Mouse (Mus musculus) CH12.LX (cell line): ENCODE measurements at regions not wholly inside any gene's neighbourhood (a gene's known extent, or its start where the extent isn't known, plus 50 kb on each side); places are given as distances from the start of the nearest gene placed in this dataset.
A peak's percentile ranks its signal among the peaks of the same experiment; 100 is the strongest.

Source experiments
- DNase-seq: peaks from one replicate; pipeline ENCODE4 v3.0.0-alpha.2; 2013; ENCODE audit errors: extremely low read depth
- H3K27ac ChIP-seq: 2 replicates; pipeline ENCODE4 v1.5.1; 2012; ENCODE audit warnings: low read depth, mild to moderate bottlenecking, control low read depth, moderate library complexity; ENCODE audit not compliant: insufficient read depth
- H3K27me3 ChIP-seq: replicated peaks from 2 replicates; pipeline ENCODE3; 2012; ENCODE audit warnings: inconsistent platforms
- H3K36me3 ChIP-seq, 2 experiments: replicated peaks in 1 of 2; 2 replicates each; pipeline versions ENCODE3 to v1.6.1; 2012; ENCODE audit warnings: inconsistent platforms in 1 of 2, low read length in 1 of 2, mild to moderate bottlenecking in 1 of 2, mixed read lengths in 1 of 2, moderate library complexity in 1 of 2; ENCODE audit not compliant: control insufficient read depth in 1 of 2, insufficient read depth in 1 of 2
- H3K4me1 ChIP-seq, 2 experiments: 2 replicates each; pipeline ENCODE4 v1.6.1; 2012; ENCODE audit warnings: inconsistent platforms in 1 of 2, moderate library complexity in 1 of 2; ENCODE audit not compliant: insufficient read depth in 2 of 2, control insufficient read depth in 1 of 2
- H3K4me2 ChIP-seq: 2 replicates; pipeline ENCODE4 v1.6.1; 2012; ENCODE audit warnings: low read depth, mild to moderate bottlenecking, control low read depth; ENCODE audit not compliant: poor library complexity, insufficient read depth, severe bottlenecking
- H3K4me3 ChIP-seq, 3 experiments: fragments of 150-350 bp in 1 of 3; sonication (generic) in 1 of 3; replicated peaks in 1 of 3; 2 replicates each; pipeline versions ENCODE3 to v1.5.1; 2011 to 2012; ENCODE audit warnings: low read depth in 2 of 3, low read length in 2 of 3, mild to moderate bottlenecking in 2 of 3, moderate library complexity in 2 of 3, control low read depth in 1 of 3, improper control_type of control experiment in 1 of 3, inconsistent platforms in 1 of 3, mixed read lengths in 1 of 3; ENCODE audit not compliant: poor library complexity in 1 of 3
- H3K79me2 ChIP-seq: replicated peaks from 2 replicates; pipeline ENCODE4 v1.6.1; 2012; ENCODE audit warnings: mild to moderate bottlenecking, moderate library complexity; ENCODE audit not compliant: control insufficient read depth, poor library complexity, insufficient read depth, severe bottlenecking; ENCODE audit errors: extremely low read depth
- H3K9ac ChIP-seq: 2 replicates; pipeline ENCODE4 v1.6.1; 2012; ENCODE audit warnings: low read depth, mild to moderate bottlenecking, control low read depth, moderate library complexity; ENCODE audit not compliant: insufficient read depth
- H3K9me3 ChIP-seq: replicated peaks from 2 replicates; pipeline ENCODE3; 2012; ENCODE audit warnings: low read length, inconsistent platforms, mixed read lengths
- BHLHE40 ChIP-seq: IDR thresholded peaks from 2 replicates; pipeline ENCODE4 v1.6.1; 2011; ENCODE audit warnings: mild to moderate bottlenecking, low read depth, low read length, improper control_type of control experiment
- CHD1 ChIP-seq: IDR thresholded peaks from 2 replicates; pipeline ENCODE4 v1.6.1; 2012; ENCODE audit warnings: low read depth, low read length, improper control_type of control experiment, inconsistent platforms
- CHD2 ChIP-seq: IDR thresholded peaks from 2 replicates; pipeline ENCODE4 v1.6.1; 2011; ENCODE audit warnings: low read length, improper control_type of control experiment
- CTCF ChIP-seq, 2 experiments: IDR thresholded peaks in 1 of 2; conservative IDR thresholded peaks in 1 of 2; 2 replicates each; pipeline ENCODE4 v1.5.1; 2011 to 2012; ENCODE audit warnings: low read depth in 2 of 2, low read length in 2 of 2, improper control_type of control experiment in 1 of 2, inconsistent platforms in 1 of 2, mild to moderate bottlenecking in 1 of 2, moderate library complexity in 1 of 2
- E2F4 ChIP-seq: IDR thresholded peaks from 2 replicates; pipeline ENCODE4 v1.6.1; 2011; ENCODE audit warnings: low read depth, low read length, improper control_type of control experiment; ENCODE audit not compliant: insufficient replicate concordance
- ELF1 ChIP-seq: IDR thresholded peaks from 2 replicates; pipeline ENCODE4 v1.6.1; 2014; ENCODE audit warnings: low read depth, mild to moderate bottlenecking, inconsistent platforms, low read length, improper control_type of control experiment
- EP300 ChIP-seq: IDR thresholded peaks from 2 replicates; pipeline ENCODE4 v1.6.1; 2011; ENCODE audit warnings: low read length, improper control_type of control experiment
- ETS1 ChIP-seq: conservative IDR thresholded peaks from 2 replicates; pipeline ENCODE4 v1.6.1; 2012; ENCODE audit warnings: low read depth, mild to moderate bottlenecking, inconsistent platforms, low read length, improper control_type of control experiment, moderate library complexity
- GABPA ChIP-seq: IDR thresholded peaks from 2 replicates; pipeline ENCODE4 v1.6.1; 2012; ENCODE audit warnings: low read depth, low read length, improper control_type of control experiment, inconsistent platforms; ENCODE audit not compliant: insufficient replicate concordance
- HCFC1 ChIP-seq: IDR thresholded peaks from 2 replicates; pipeline ENCODE4 v1.6.1; 2012; ENCODE audit warnings: low read depth, mild to moderate bottlenecking, inconsistent platforms, low read length, improper control_type of control experiment
- IRF4 ChIP-seq: IDR thresholded peaks from 2 replicates; pipeline ENCODE4 v1.6.1; 2014; ENCODE audit warnings: low read depth, mild to moderate bottlenecking, inconsistent platforms, low read length, improper control_type of control experiment
- JUND ChIP-seq: conservative IDR thresholded peaks from 2 replicates; pipeline ENCODE4 v1.6.1; 2011; ENCODE audit warnings: low read depth, low read length, improper control_type of control experiment
- MAFK ChIP-seq: IDR thresholded peaks from 2 replicates; pipeline ENCODE4 v1.6.1; 2011; ENCODE audit warnings: low read length, improper control_type of control experiment; ENCODE audit not compliant: insufficient replicate concordance
- MAX ChIP-seq: IDR thresholded peaks from 2 replicates; pipeline ENCODE4 v1.6.1; 2011; ENCODE audit warnings: low read length, improper control_type of control experiment
- MEF2A ChIP-seq: IDR thresholded peaks from 2 replicates; pipeline ENCODE4 v1.6.1; 2014; ENCODE audit warnings: low read depth, mild to moderate bottlenecking, inconsistent platforms, low read length, improper control_type of control experiment, borderline replicate concordance
- MYC ChIP-seq: IDR thresholded peaks from 2 replicates; pipeline ENCODE4 v1.6.1; 2011; ENCODE audit warnings: low read depth, mild to moderate bottlenecking, improper control_type of control experiment, low read length
- PAX5 ChIP-seq: IDR thresholded peaks from 2 replicates; pipeline ENCODE4 v1.6.1; 2012; ENCODE audit warnings: low read length, inconsistent platforms, mixed read lengths
- POLR2AphosphoS2 ChIP-seq: IDR thresholded peaks from 2 replicates; pipeline ENCODE4 v1.6.1; 2011; ENCODE audit warnings: low read depth, low read length, improper control_type of control experiment
- RCOR1 ChIP-seq: conservative IDR thresholded peaks from 2 replicates; pipeline ENCODE4 v1.6.1; 2012; ENCODE audit warnings: low read depth, mild to moderate bottlenecking, inconsistent platforms, low read length, improper control_type of control experiment
- SMC3 ChIP-seq: IDR thresholded peaks from 2 replicates; pipeline ENCODE4 v1.6.1; 2011; ENCODE audit warnings: low read depth, low read length, improper control_type of control experiment
- TCF12 ChIP-seq: IDR thresholded peaks from 2 replicates; pipeline ENCODE4 v1.6.1; 2014; ENCODE audit warnings: low read depth, mild to moderate bottlenecking, inconsistent platforms, low read length, improper control_type of control experiment
- UBTF ChIP-seq: IDR thresholded peaks from 2 replicates; pipeline ENCODE4 v1.6.1; 2012; ENCODE audit warnings: low read depth, mild to moderate bottlenecking, inconsistent platforms, low read length, improper control_type of control experiment, moderate library complexity
- USF1 ChIP-seq: IDR thresholded peaks from 2 replicates; pipeline ENCODE4 v1.6.1; 2014; ENCODE audit warnings: low read depth, mild to moderate bottlenecking, inconsistent platforms, low read length, improper control_type of control experiment
- USF2 ChIP-seq: conservative IDR thresholded peaks from 2 replicates; pipeline ENCODE4 v1.6.1; 2011; ENCODE audit warnings: low read depth, low read length, improper control_type of control experiment
- dilution Hi-C: fragments of 300-500 bp; cut with MboI; formaldehyde crosslinking; loops from 2 replicates; pipeline ENCODE4 v1.14.3; 2020; ENCODE audit warnings: low sequenced_read_pairs; ENCODE audit not compliant: extremely low pct_unique_long_range_greater_than_20kb, extremely low pct_ligation_motif_present
- in situ Hi-C: fragments of 300-500 bp; cut with MboI; formaldehyde crosslinking; loops from 3 replicates; pipeline ENCODE4 v1.14.3; 2019; ENCODE audit warnings: low sequenced_read_pairs, low pct_ligation_motif_present, low pct_unique_long_range_greater_than_20kb, mixed read lengths

DNA sequence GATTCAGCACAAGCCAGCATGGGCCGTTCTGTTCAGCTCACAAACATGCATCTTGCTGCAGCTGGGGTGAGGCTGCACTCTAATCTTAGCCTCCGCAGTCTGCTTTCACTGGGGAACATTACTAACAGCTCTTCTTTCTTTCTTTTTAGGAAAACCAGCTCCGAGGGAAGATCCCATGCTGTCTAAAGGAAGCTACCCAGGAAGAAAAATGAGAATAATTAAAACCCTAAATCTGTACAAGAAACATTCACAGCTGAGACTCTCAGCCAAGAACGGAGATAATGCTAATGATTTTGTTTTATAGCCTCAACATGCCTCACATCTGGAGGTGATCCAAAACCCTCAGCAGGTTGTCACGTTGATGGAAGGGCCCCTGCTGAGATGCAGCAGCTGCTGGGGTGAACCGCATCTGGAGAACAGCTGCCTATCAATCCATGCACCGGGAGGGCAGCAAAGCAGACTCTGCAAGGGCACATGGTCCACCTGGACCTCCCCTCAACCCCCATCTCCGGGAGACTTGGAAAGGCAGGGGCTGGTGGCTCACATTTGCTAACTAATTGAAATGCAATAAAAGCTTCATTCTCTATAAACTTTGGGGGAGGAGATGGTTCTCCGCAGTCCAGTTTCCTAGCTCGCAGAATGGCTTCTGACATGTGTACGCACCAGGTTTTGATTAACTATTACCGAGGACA, 359.3 kb downstream of the Synb start:
- no peak overlapping the region for H3K4me2 ChIP-seq
- dilution Hi-C loops = no loop called here

DNA sequence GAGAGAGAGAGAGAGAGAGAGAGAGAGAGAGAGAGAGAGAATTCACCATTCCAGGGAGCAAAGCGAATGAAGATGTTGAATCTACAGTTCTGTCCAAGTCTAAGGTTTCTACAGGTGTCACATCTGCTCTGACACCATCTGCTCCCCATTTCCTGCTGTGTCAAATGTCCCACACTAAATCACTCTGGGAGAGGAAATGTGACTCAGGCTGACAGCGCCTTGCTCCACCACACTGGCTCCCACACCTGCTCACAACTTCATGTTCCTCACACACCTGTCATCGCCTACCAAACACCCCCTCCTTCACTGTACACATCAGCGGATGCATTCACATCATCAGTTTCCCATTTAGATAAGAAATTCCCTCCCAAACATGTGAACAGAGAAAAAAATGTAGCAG, 366.3 kb downstream of the Synb start:
- no peak for TF ChIP-seq SMC3
- no peak for TF ChIP-seq ELF1
- peak; percentile 76; the same call in 1 of the 2 replicates for TF ChIP-seq EP300
- no peak for TF ChIP-seq CTCF (conservative IDR thresholded peaks at IDR 0.05 in 1 of 2, IDR thresholded peaks at IDR 0.05 in 1 of 2; ENCODE audit: low read depth in 2 of 2, low read length in 2 of 2)
- TF ChIP-seq TCF12 = peak; percentile 87
- TF ChIP-seq BHLHE40 = peak; percentile 20; the same call in 1 of the 2 replicates
- TF ChIP-seq IRF4 = 0 out of 2 replicates have a peak, but pooled peaks have one; percentile 38
- no peak for TF ChIP-seq GABPA
- no peak for TF ChIP-seq USF2
- peak; percentile 34; the same call in 1 of the 2 replicates for TF ChIP-seq JUND
- peak; percentile 64 for TF ChIP-seq ETS1
- dilution Hi-C loops = no loop called here

More for the DNA sequence above, 359.3 kb downstream of the Synb start:
- Histone ChIP-seq H3K27me3 (no peaks in the 10 kb centered on the region), H3K27ac (no peak overlapping the region), H3K4me3 (no peak overlapping the region), H3K79me2 (no peaks in the 10 kb centered on the region), H3K9ac (no peak overlapping the region), H3K4me1 (peaks cover 0 to 2% of the 10 kb centered on the region in 2 experiments; a peak in 1 of 4 replicates), H3K9me3 (no peaks in the 10 kb centered on the region), H3K36me3 (no peaks in the 10 kb centered on the region)
- TF ChIP-seq ETS1 = no peak
- TF ChIP-seq USF1 = no peak
- no peak for TF ChIP-seq MAX
- no peak for TF ChIP-seq SMC3
- no peak for TF ChIP-seq CHD1
- TF ChIP-seq TCF12 = no peak
- TF ChIP-seq POLR2AphosphoS2 = no peak
- no peak for TF ChIP-seq MYC
- no peak for TF ChIP-seq E2F4
- no peak for TF ChIP-seq USF2
- no peak for TF ChIP-seq MEF2A
- TF ChIP-seq PAX5 = no peak
- no peak for TF ChIP-seq GABPA
- TF ChIP-seq HCFC1 = no peak
- no peak for TF ChIP-seq RCOR1
- TF ChIP-seq MAFK = no peak
- no peak for TF ChIP-seq UBTF
- no peak for TF ChIP-seq CHD2
- no peak for DNase-seq
- in situ Hi-C loops = no loop called here

More for the DNA sequence above, 366.3 kb downstream of the Synb start:
- DNase-seq = peak; percentile 59
- Histone ChIP-seq H3K4me3 (no peak overlapping the region), H3K27ac (no peak overlapping the region), H3K9me3 (no peaks in the 10 kb centered on the region), H3K27me3 (no peaks in the 10 kb centered on the region), H3K36me3 (no peaks in the 10 kb centered on the region), H3K4me2 (no peak overlapping the region), H3K79me2 (no peaks in the 10 kb centered on the region), H3K9ac (no peak overlapping the region), H3K4me1 (peaks cover 0 to 29% of the 10 kb centered on the region in 2 experiments; a peak in 2 of 4 replicates)
- in situ Hi-C loops = no loop called here
